Mouse (Mus musculus) liver, adult 2 months (tissue): ENCODE data around the gene Zkscan14.

Experiments used
- CTCF ChIP-seq: fragments of 200-500 bp; IDR thresholded peaks from 2 replicates; pipeline ENCODE4 v1.5.1; 2011; ENCODE audit warnings: low read depth, low read length, control low read depth
- POLR2A ChIP-seq: fragments of 200-500 bp; IDR thresholded peaks from 2 replicates; pipeline ENCODE4 v1.6.1; 2011; ENCODE audit warnings: low read length, control low read depth; ENCODE audit not compliant: insufficient read depth; ENCODE audit errors: extremely low read depth

GRCm38 (mm10) chr5:145149294-145149693, 52.4 kb downstream of the Zkscan14 start:
- TF ChIP-seq CTCF = no peak
- TF ChIP-seq POLR2A = no peak
